Mouse (Mus musculus) E14TG2a.4 (cell line): Measurements from ENCODE around the gene Pdgfb.

ENCODE experiments used
- H3K27me3 ChIP-seq: 2 replicates; pipeline ENCODE4 v1.6.1; 2014; ENCODE audit warnings: low read length, control low read depth; ENCODE audit not compliant: insufficient read depth
- H3K36me3 ChIP-seq: 2 replicates; pipeline ENCODE4 v1.6.1; 2014; ENCODE audit warnings: low read length, control low read depth; ENCODE audit not compliant: insufficient read depth
- H3K4me1 ChIP-seq: replicated peaks from 2 replicates; pipeline ENCODE4 v1.6.1; 2014; ENCODE audit warnings: low read depth, low read length, control low read depth
- H3K4me3 ChIP-seq: replicated peaks from 2 replicates; pipeline ENCODE4 v1.5.1; 2014; ENCODE audit warnings: mild to moderate bottlenecking, low read length
- H3K9me3 ChIP-seq: 2 replicates; pipeline ENCODE4 v1.6.1; 2014; ENCODE audit warnings: low read length, control low read depth
- CTCF ChIP-seq: conservative IDR thresholded peaks from 2 replicates; pipeline ENCODE4 v1.5.1; 2014; ENCODE audit warnings: low read length
- NANOG ChIP-seq: IDR thresholded peaks from 2 replicates; pipeline ENCODE4 v1.6.1; 2014; ENCODE audit warnings: borderline replicate concordance, low read length, mixed read lengths
- POU5F1 ChIP-seq: IDR thresholded peaks from 2 replicates; pipeline ENCODE4 v1.6.1; 2014; ENCODE audit warnings: low read length, borderline replicate concordance

Pdgfb gene

DNA sequence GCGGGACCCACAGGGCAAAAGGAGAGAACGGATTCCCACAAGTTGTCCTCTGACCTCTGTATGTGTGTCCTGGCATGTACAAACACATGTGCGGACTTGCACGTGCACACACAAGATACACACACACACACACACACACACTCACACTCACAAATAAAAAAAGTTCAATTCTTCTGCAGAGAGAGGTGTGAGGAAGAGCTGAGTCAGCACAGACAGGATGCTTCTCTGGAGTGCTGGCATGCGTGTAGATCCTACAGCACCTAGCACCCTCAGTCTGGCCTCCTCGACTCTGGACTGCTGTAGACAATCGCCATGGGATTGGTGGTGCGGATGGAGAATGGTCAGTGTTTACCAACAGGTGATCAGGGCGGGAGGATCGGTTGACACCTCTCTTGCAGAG is 29.5 kb upstream of the Pdgfb start:
- TF ChIP-seq POU5F1: no peak
- no peak for TF ChIP-seq NANOG
- TF ChIP-seq CTCF: no peak
- Histone ChIP-seq H3K27me3 (peaks cover 36% of the 10 kb centered on the region), H3K36me3 (no peaks in the 10 kb centered on the region), H3K4me1 (no peaks in the 10 kb centered on the region; the same call in 1 of the 2 replicates), H3K9me3 (no peaks in the 10 kb centered on the region), H3K4me3 (no peak overlapping the region)

DNA sequence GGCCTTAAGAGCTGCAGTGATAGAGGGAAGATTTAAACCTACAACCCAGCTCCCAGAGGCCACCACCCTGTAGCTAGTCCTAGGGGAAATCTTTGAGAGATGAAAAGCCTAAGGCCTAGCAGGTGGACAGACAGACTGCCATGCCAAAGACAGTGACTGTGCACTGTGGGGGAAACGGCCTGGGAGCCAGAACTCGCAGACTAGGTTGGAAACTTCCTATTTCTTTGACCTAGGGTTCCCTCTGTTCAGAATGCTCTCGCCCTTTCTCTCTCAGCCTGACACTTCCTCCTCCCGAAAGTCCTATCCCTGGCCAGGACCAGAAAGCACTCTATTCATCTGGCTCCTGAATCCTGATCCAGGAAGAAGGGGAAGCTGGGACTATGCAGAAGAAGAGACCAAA is 27.4 kb upstream of the Pdgfb start:
- H3K9me3 ChIP-seq: no peaks in the 10 kb centered on the region
- no peak overlapping the region for H3K4me3 ChIP-seq
- H3K27me3 ChIP-seq: peaks cover 18% of the 10 kb centered on the region
- TF ChIP-seq NANOG: no peak
- TF ChIP-seq POU5F1: no peak
- TF ChIP-seq CTCF: no peak
- no peaks in the 10 kb centered on the region for H3K36me3 ChIP-seq
- no peaks in the 10 kb centered on the region for H3K4me1 ChIP-seq

DNA sequence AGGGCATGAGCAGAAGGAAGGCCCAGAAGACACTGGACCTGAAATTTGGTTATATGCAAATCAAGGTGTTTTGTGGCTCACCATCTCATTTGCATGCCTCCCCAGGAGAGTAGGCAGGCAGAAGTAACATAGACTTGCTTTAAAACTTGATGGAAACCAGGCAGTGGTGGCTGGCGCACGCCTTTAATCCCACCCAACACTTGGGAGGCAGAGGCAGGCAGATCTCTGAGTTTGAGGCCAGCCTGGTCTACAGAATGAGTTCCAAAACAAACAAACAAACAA is 23.3 kb upstream of the Pdgfb start:
- Histone ChIP-seq H3K9me3 (no peaks in the 10 kb centered on the region), H3K4me1 (peaks cover 20% of the 10 kb centered on the region), H3K36me3 (no peaks in the 10 kb centered on the region), H3K27me3 (peaks cover 9% of the 10 kb centered on the region; the same call in 1 of the 2 replicates), H3K4me3 (no peak overlapping the region)
- no peak for TF ChIP-seq POU5F1
- no peak for TF ChIP-seq NANOG
- TF ChIP-seq CTCF: no peak

DNA sequence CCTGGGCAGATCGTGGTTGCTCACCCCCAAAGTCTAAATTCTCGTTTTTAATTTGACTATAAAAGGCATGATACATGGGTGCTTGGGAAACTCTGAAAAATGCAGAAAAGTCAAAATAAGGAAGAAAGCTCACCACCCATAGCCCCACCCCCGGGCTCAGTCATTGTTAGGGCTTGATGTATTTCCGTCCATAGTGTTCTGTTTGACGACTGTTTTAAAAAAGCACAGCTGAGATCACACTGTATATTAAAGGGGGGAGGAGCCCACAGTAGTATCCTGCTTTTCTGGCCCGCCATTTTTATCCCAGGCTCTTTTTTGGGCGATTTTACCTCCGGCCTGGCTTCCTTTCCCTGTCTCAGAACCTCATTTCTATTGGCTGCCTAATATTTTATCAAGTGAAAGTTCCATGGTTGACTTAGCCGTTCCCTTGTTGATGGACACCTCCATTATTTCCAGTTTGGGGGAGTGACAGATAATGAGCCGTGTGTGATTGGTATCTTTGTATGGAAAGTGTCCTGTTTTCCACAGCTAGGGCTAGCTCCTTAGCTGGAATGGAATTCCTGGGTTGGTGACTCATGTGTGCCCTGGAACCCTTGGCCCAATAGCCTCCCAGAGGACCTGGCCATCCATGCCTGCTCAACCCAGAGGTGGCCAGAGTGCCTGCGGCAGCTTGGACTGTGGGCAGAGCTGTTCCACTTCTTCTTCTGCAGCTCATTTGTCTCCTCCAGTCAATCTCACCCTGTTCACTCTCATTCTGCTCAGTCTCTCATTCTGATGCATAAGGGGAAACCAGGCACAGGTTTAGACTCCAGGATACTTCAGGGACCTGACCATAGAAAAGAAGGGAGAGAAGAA is 22.7 kb upstream of the Pdgfb start:
- Histone ChIP-seq H3K27me3 (peaks cover 7% of the 10 kb centered on the region; the same call in 1 of the 2 replicates), H3K4me1 (peaks cover 20% of the 10 kb centered on the region), H3K9me3 (no peaks in the 10 kb centered on the region), H3K4me3 (no peak overlapping the region), H3K36me3 (no peaks in the 10 kb centered on the region)
- TF ChIP-seq CTCF: no peak
- TF ChIP-seq NANOG: no peak
- no peak for TF ChIP-seq POU5F1

DNA sequence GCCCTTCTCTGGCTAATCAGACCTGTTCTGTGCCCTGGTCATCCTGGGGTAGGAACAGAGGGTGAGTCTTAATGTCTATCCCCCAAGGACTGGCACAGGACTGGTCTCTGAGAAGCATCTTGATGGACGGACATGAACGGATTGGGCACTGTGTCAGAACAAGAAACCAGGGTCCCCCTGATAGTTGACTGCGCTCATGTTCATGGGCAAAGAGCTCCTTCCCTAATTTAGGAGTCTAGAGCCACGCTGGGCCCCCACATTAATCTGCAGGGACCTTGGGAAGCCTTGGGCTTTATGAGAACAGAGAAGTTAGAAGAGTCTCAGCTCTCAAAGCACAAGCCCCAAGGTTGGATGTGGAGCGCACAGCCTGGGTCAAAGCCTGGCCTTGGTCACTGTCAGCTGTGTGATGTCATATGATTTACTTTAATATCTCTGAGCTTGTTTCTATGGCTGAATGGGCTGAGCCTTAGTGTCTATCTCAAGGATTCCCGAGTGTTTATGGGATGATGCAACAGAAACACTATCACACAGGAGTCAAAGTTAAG is 20.6 kb upstream of the Pdgfb start:
- Histone ChIP-seq H3K9me3 (no peaks in the 10 kb centered on the region), H3K4me1 (peaks cover 20% of the 10 kb centered on the region), H3K27me3 (no peaks in the 10 kb centered on the region), H3K4me3 (no peak overlapping the region), H3K36me3 (no peaks in the 10 kb centered on the region)
- TF ChIP-seq CTCF (no peak), NANOG (no peak), POU5F1 (no peak)

DNA sequence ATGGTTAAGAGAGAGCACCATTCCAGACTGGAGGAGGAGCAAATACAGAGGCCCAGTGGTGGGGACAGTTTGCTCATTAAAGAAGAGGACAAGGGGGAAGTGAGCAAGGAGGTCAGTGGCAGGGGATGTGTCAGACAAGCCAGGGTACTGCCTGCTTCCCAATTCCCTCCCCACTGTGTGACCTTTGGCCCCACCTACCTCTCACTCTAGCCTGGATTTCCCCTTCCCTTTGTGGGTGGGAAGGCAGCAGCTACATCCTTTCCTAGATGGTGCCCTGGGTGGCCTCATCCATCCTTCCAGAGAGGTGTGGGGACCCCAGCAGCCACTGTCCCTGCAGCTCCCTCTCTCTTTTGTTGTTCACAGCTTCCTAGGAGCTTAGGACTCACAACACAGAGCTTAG is 20.1 kb upstream of the Pdgfb start:
- Histone ChIP-seq H3K27me3 (no peaks in the 10 kb centered on the region), H3K9me3 (no peaks in the 10 kb centered on the region), H3K4me3 (no peak overlapping the region), H3K36me3 (no peaks in the 10 kb centered on the region), H3K4me1 (peaks cover 20% of the 10 kb centered on the region)
- TF ChIP-seq CTCF (no peak), POU5F1 (no peak), NANOG (no peak)

DNA sequence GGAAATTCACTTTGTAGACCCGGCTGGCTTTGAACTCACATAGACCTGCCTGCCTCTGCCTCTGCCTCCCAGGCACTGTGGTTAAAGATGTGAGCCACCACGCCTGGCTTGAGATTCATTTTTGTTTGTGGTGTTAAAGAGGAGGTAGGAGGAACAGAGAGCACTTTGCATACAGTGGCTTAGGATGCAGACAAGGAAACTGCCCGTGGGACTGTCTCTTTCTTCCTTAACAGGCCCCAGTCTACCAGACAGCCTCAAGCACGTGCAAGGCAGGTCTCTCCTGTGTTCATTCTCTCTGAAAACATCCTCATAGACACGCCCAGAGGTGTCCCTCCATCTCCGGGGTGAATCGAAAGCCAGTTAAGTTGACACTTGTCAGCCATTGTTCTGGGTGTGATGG is 19.6 kb upstream of the Pdgfb start:
- no peak for TF ChIP-seq POU5F1
- no peak for TF ChIP-seq CTCF
- TF ChIP-seq NANOG: no peak
- Histone ChIP-seq H3K4me1 (peaks cover 20% of the 10 kb centered on the region), H3K4me3 (no peak overlapping the region), H3K9me3 (no peaks in the 10 kb centered on the region), H3K36me3 (no peaks in the 10 kb centered on the region), H3K27me3 (peaks cover 2% of the 10 kb centered on the region)

DNA sequence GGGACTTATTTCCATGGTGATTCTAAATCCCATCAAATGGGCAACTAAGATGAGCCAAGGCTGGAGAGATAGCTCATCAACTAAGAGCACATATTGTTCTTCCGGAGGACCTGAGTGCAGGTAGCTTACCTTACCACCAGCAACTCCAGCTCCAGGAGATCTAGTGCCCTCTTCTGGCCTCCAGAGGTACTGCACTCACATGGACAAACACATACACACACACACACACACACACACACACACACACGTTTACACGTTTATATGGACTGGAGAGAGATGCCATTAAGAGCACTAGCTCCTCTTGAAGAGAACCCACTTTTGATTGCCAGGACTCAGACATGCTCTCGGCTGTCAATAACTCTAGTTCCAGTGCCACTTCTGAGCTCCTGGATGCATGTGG is 16.4 kb upstream of the Pdgfb start:
- Histone ChIP-seq H3K4me1 (peaks cover 27% of the 10 kb centered on the region), H3K9me3 (no peaks in the 10 kb centered on the region), H3K4me3 (no peak overlapping the region), H3K36me3 (no peaks in the 10 kb centered on the region), H3K27me3 (peaks cover 28% of the 10 kb centered on the region)
- TF ChIP-seq CTCF (peak; percentile 55), POU5F1 (no peak), NANOG (no peak)
